ENCODE assay signal across 8 mouse cellular contexts in genomic region chr7:90265289-90265970, GRCm38 (mm10). TPM values are rescaled to one million over a fixed set of nuclear protein-coding genes. Genes with fewer than 3 reads are reported as not detected.
DNase-seq lines count a peak whose midpoint lies in the region; ATAC-seq and TF ChIP-seq lines count a peak whose summit lies in the region.

Ccdc83 (minus strand) TSS chr7:90265777.

- peak; percentile 99 for TF ChIP-seq RAD21 in MEL (IDR thresholded peaks at IDR 0.05; ENCODE audit: low read depth, low read length)

- H3K27ac ChIP-seq in MEL (ENCODE audit: control insufficient read depth, low read depth, low read length): no peak within 1 kb of the TSS
- no peak within 1 kb of the TSS for H3K27ac ChIP-seq in cerebellum, adult 2 months (ENCODE audit: insufficient read depth, low read length)
- no peak within 1 kb of the TSS for H3K27ac ChIP-seq in forebrain, postnatal 0 days (ENCODE audit: low read depth, low read length)
- no peak within 1 kb of the TSS for H3K27ac ChIP-seq in layer of hippocampus, adult 2 months

- H3K9ac ChIP-seq in MEL (ENCODE audit: control insufficient read depth, low read depth, low read length, poor library complexity, severe bottlenecking): no peak within 1 kb of the TSS
- 0 out of 2 replicates have a peak within 1 kb of the TSS, but pooled peaks have one; percentile 15 for H3K9ac ChIP-seq in forebrain, postnatal 0 days

- H3K36me3 ChIP-seq in MEL (ENCODE audit: control insufficient read depth in 1 of 2, insufficient read depth in 2 of 2, low read length in 2 of 2): no peaks in the 10 kb centered on the region
- no peaks in the 10 kb centered on the region for H3K36me3 ChIP-seq in forebrain, postnatal 0 days (ENCODE audit: insufficient read depth)

- TF ChIP-seq CTCF in MEL (IDR thresholded peaks at IDR 0.05 in 2 of 3, conservative IDR thresholded peaks at IDR 0.05 in 1 of 3; ENCODE audit: control insufficient read depth in 1 of 3, insufficient read depth in 1 of 3, low read depth in 2 of 3, low read length in 3 of 3, poor library complexity in 1 of 3, severe bottlenecking in 1 of 3): peak; percentile 92 to 98 (median 96)
- peak; percentile 96 for TF ChIP-seq CTCF in cerebellum, adult 2 months (IDR thresholded peaks at IDR 0.05; ENCODE audit: borderline replicate concordance, insufficient read depth, low read depth, low read length)
- peak; percentile 98 for TF ChIP-seq CTCF in forebrain, postnatal 0 days (IDR thresholded peaks at IDR 0.05; ENCODE audit: low read depth)
- TF ChIP-seq CTCF in layer of hippocampus, adult 2 months (conservative IDR thresholded peaks at IDR 0.05): peak; percentile 99
- peak; percentile 95 for TF ChIP-seq CTCF in lung, adult 2 months (IDR thresholded peaks at IDR 0.05; ENCODE audit: insufficient read depth, low read length)

- no peak for TF ChIP-seq POLR2A in MEL (IDR thresholded peaks at IDR 0.05; ENCODE audit: control insufficient read depth in 1 of 2, insufficient read depth in 1 of 2, low read depth in 1 of 2, low read length in 2 of 2, poor library complexity in 1 of 2)
- TF ChIP-seq POLR2A in cerebellum, adult 2 months (IDR thresholded peaks at IDR 0.05; ENCODE audit: borderline replicate concordance, insufficient read depth, low read length): no peak
- TF ChIP-seq POLR2A in lung, adult 2 months (IDR thresholded peaks at IDR 0.05; ENCODE audit: borderline replicate concordance, extremely low read depth, low read depth, low read length): no peak

- H3K4me2 ChIP-seq in forebrain, postnatal 0 days (ENCODE audit: low read depth): peak within 1 kb of the TSS; percentile 45

- no peaks in the 10 kb centered on the region for H3K9me3 ChIP-seq in MEL (replicated peaks; ENCODE audit: insufficient read depth, low read length)
- no peaks in the 10 kb centered on the region for H3K9me3 ChIP-seq in forebrain, postnatal 0 days (ENCODE audit: low read length)

- peaks cover 2 to 8% of the 10 kb centered on the region in 2 experiments for H3K27me3 ChIP-seq in MEL (ENCODE audit: control insufficient read depth in 1 of 2, insufficient read depth in 2 of 2, low read length in 2 of 2)
- H3K27me3 ChIP-seq in cerebellum, adult 2 months (ENCODE audit: control insufficient read depth, insufficient read depth, low read length): no peaks in the 10 kb centered on the region
- no peaks in the 10 kb centered on the region for H3K27me3 ChIP-seq in forebrain, postnatal 0 days (ENCODE audit: insufficient read depth, low read length)

- ATAC-seq in forebrain, postnatal 0 days: peak; percentile 87
- ATAC-seq in neutrophil, adult 5-6 weeks (ENCODE audit: extremely low read depth, insufficient number of reproducible peaks, low FRiP score, poor library complexity, severe bottlenecking): peak; percentile 87

- H3K79me2 ChIP-seq in MEL (ENCODE audit: control insufficient read depth, insufficient read depth, low read length, poor library complexity): no peaks in the 10 kb centered on the region

- no peaks in the 10 kb centered on the region for H3K4me1 ChIP-seq in MEL (ENCODE audit: control insufficient read depth in 1 of 2, insufficient read depth in 2 of 2, low read length in 2 of 2)
- no peaks in the 10 kb centered on the region for H3K4me1 ChIP-seq in cerebellum, adult 2 months (ENCODE audit: control insufficient read depth, insufficient read depth, low read length)
- H3K4me1 ChIP-seq in forebrain, postnatal 0 days (ENCODE audit: insufficient read depth): 0 out of 2 replicates have a peak, but pooled peaks cover 5% of the 10 kb centered on the region
- H3K4me1 ChIP-seq in lung, adult 2 months (ENCODE audit: control insufficient read depth, insufficient read depth, low read length): peaks cover 3% of the 10 kb centered on the region; the same call in 1 of the 2 replicates

- 8% methylated on average over 28 of the region's 28 CpGs for WGBS in cerebellum, adult 2 months
- 6% methylated on average over 28 of the region's 28 CpGs for WGBS in forebrain, postnatal 0 days
- 9% methylated on average over 28 of the region's 28 CpGs for WGBS in lung, adult 2 months

- TF ChIP-seq EP300 in MEL (IDR thresholded peaks at IDR 0.05; ENCODE audit: low read depth in 1 of 2, low read length in 2 of 2): no peak

- peak within 1 kb of the TSS in 1 of 2 experiments; percentile 0; a peak in 1 of 4 replicates for H3K4me3 ChIP-seq in MEL (ENCODE audit: control insufficient read depth in 1 of 2, insufficient read depth in 1 of 2, low read depth in 2 of 2, low read length in 2 of 2)
- H3K4me3 ChIP-seq in cerebellum, adult 2 months (replicated peaks; ENCODE audit: insufficient read depth, low read depth, low read length): no peak within 1 kb of the TSS
- H3K4me3 ChIP-seq in forebrain, postnatal 0 days (ENCODE audit: low read depth, low read length): peak within 1 kb of the TSS; percentile 16; the same call in 1 of the 2 replicates
- peak within 1 kb of the TSS; percentile 47 for H3K4me3 ChIP-seq in layer of hippocampus, adult 2 months
- peak within 1 kb of the TSS; percentile 10 for H3K4me3 ChIP-seq in lung, adult 2 months (replicated peaks; ENCODE audit: extremely low read depth, low read depth, low read length)

- DNase-seq in MEL (ENCODE audit: low read depth, low spot score): peak; percentile 75
- peak; percentile 77 to 81 for DNase-seq in cerebellum, adult 2 months
- DNase-seq in forebrain, postnatal 0 days: peak; percentile 85
- DNase-seq in heart, postnatal 4 days: peak; percentile 84
- DNase-seq in layer of hippocampus, adult 2 months (ENCODE audit: low spot score in 2 of 2): peak; percentile 74 to 79
- DNase-seq in lung, adult 2 months: peak; percentile 78
- peak; percentile 80 for DNase-seq in testis, postnatal 14 days (ENCODE audit: low spot score)

TF ChIP-seq in MEL, 35 proteins besides CTCF, POLR2A, EP300 and RAD21:
- TF ChIP-seq POLR2AphosphoS2 (IDR thresholded peaks at IDR 0.05; ENCODE audit: low read length) (no peak), NELFE (IDR thresholded peaks at IDR 0.05; ENCODE audit: low read depth, low read length) (no peak), SMC3 (IDR thresholded peaks at IDR 0.05; ENCODE audit: low read depth, low read length) (peak; percentile 99), ETS1 (IDR thresholded peaks at IDR 0.05; ENCODE audit: low read depth, low read length) (no peak), USF2 (IDR thresholded peaks at IDR 0.05; ENCODE audit: borderline replicate concordance in 1 of 2, insufficient read depth in 1 of 2, low read depth in 1 of 2, low read length in 2 of 2) (no peak), RCOR1 (IDR thresholded peaks at IDR 0.05; ENCODE audit: low read depth, low read length) (no peak), POLR2AphosphoS5 (IDR thresholded peaks at IDR 0.05; ENCODE audit: borderline replicate concordance, low read depth, low read length) (no peak), CHD2 (IDR thresholded peaks at IDR 0.05; ENCODE audit: low read length) (no peak), MAZ (IDR thresholded peaks at IDR 0.05; ENCODE audit: low read depth, low read length) (no peak), BHLHE40 (IDR thresholded peaks at IDR 0.05; ENCODE audit: borderline replicate concordance, low read depth, low read length) (no peak), E2F4 (IDR thresholded peaks at IDR 0.05; ENCODE audit: borderline replicate concordance, low read depth, low read length) (no peak), SIN3A (IDR thresholded peaks at IDR 0.05; ENCODE audit: low read length) (0 out of 2 replicates have a peak, but pooled peaks have one; percentile 17), MAFK (IDR thresholded peaks at IDR 0.05; ENCODE audit: borderline replicate concordance, low read depth, low read length) (no peak), ZKSCAN1 (IDR thresholded peaks at IDR 0.05; ENCODE audit: low read depth, low read length) (no peak), MXI1 (IDR thresholded peaks at IDR 0.05; ENCODE audit: low read depth, low read length) (no peak), ZC3H11A (IDR thresholded peaks at IDR 0.05; ENCODE audit: low read depth, low read length) (peak; percentile 97), ELF1 (IDR thresholded peaks at IDR 0.05; ENCODE audit: low read depth, low read length) (no peak)
TF ChIP-seq in MEL: peak in this region for 3.

RNA-seq across cellular contexts. Expression of gene Ccdc83, which starts in this region (rescaled TPM):
- not detected in 2 replicates for total RNA-seq in MEL (2012; rRNA removed)
- polyA plus RNA-seq in MEL (2012; ENCODE audit: insufficient read depth in 1 of 2, insufficient read length in 2 of 2, low read depth in 1 of 2, low replicate concordance in 2 of 2, missing spikeins in 1 of 2): not detected
- polyA plus RNA-seq in cerebellum, adult 2 months (2012; rRNA removed): 0.10 TPM in 1 of 2 replicates, not detected in the other
- total RNA-seq in forebrain, postnatal 0 days (2014; rRNA removed): not detected in 2 replicates
- polyA plus RNA-seq in forebrain, postnatal 0 days (2015; fragmentation: Nextera tagmentation; extraction: Ambion mirVana): not detected in 2 replicates
- not detected for total RNA-seq in heart, postnatal 4 days (2021)
- total RNA-seq in layer of hippocampus, adult 2 months (2021): not detected
- 0.13 TPM in 1 of 2 replicates, not detected in the other for polyA plus RNA-seq in lung, adult 2 months (2012; rRNA removed)
- total RNA-seq in neutrophil, adult 5-6 weeks (2017): 0.25 TPM in 1 of 2 replicates, not detected in the other

Comparison
In these comparisons a context has a peak if more than half of its experiments do, and no peak if none do; other contexts are left out.
1. Peak in DNase-seq in MEL; RNA of the gene not detected or under 1 TPM.
2. Peak in DNase-seq in cerebellum, adult 2 months; RNA of the gene not detected or under 1 TPM.
3. Peak in DNase-seq, ATAC-seq, H3K4me3 ChIP-seq, H3K9ac ChIP-seq and H3K4me2 ChIP-seq in forebrain, postnatal 0 days; RNA of the gene not detected or under 1 TPM.
4. Peak in DNase-seq in heart, postnatal 4 days; RNA of the gene not detected or under 1 TPM.
5. Peak in DNase-seq and H3K4me3 ChIP-seq in layer of hippocampus, adult 2 months; RNA of the gene not detected or under 1 TPM.
6. Peak in DNase-seq and H3K4me3 ChIP-seq in lung, adult 2 months; RNA of the gene not detected or under 1 TPM.
7. Peak in ATAC-seq in neutrophil, adult 5-6 weeks; RNA of the gene not detected or under 1 TPM.